ENCODE assay signal across 9 mouse cellular contexts in the genomic region with DNA sequence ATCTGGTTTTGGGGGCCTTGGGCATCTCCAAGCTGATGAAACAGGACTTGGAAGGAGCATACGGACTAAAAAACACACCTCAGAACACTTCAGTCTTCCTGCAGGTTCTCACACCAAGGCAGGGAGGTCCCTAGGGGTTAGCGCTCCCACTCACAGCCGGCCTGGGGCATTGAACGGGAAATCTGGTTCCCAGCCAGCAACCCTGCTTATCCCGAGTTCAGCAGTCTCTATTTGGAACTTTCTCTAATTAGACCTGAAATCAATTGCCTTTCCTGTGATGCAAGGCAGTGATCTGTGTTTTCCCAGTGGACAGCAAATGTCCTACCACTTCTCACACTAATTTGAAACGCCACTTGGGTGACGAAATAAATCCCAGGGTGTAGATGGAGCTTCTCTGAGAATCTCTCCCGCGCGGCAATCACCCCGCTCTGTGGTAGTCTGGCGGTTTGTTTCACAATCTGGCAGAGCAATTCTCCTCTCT. TPM values are rescaled to one million over a fixed set of nuclear protein-coding genes. Genes with fewer than 3 reads are reported as not detected.
DNase-seq lines count a peak whose midpoint lies in the region; ATAC-seq and TF ChIP-seq lines count a peak whose summit lies in the region.
"Had no signal": no experiment of that assay in that cellular context is flagged by ENCODE, and none has a peak within 500 bp of the region (broad histone marks: within the 10 kb centered on the region; RNA-seq: fewer than 3 reads in every experiment).

No protein-coding gene starts in this region.

- H3K9me3 ChIP-seq in hindbrain, embryonic 15.5 days, result no peaks in the 10 kb centered on the region
- H3K9me3 ChIP-seq in hindbrain, embryonic 13.5 days, result no peaks in the 10 kb centered on the region
- peaks cover 5% of the 10 kb centered on the region; the same call in 1 of the 2 replicates for H3K9me3 ChIP-seq in E14TG2a.4 (ENCODE audit: low read length)
- H3K9me3 ChIP-seq in heart, embryonic 15.5 days (replicated peaks), result no peaks in the 10 kb centered on the region

- peaks cover 16% of the 10 kb centered on the region; the same call in 1 of the 2 replicates for H3K4me1 ChIP-seq in hindbrain, embryonic 15.5 days (replicated peaks)
- peaks cover 23% of the 10 kb centered on the region for H3K4me1 ChIP-seq in hindbrain, embryonic 13.5 days (replicated peaks)
- peaks cover 52% of the 10 kb centered on the region for H3K4me1 ChIP-seq in E14TG2a.4 (replicated peaks; ENCODE audit: low read depth, low read length)
- peaks cover 39% of the 10 kb centered on the region for H3K4me1 ChIP-seq in heart, embryonic 15.5 days (replicated peaks)

- H3K4me2 ChIP-seq in hindbrain, embryonic 15.5 days, result 0 out of 2 replicates have a peak overlapping the region, but pooled peaks have one; percentile 13
- no peak overlapping the region for H3K4me2 ChIP-seq in hindbrain, embryonic 13.5 days
- H3K4me2 ChIP-seq in heart, embryonic 15.5 days, result peak overlapping the region; percentile 16; the same call in 1 of the 2 replicates
- H3K4me2 ChIP-seq: lung, embryonic 14.5 days had no signal

- H3K4me3 ChIP-seq in hindbrain, embryonic 15.5 days, result no peak overlapping the region
- no peak overlapping the region for H3K4me3 ChIP-seq in hindbrain, embryonic 13.5 days
- 0 out of 2 replicates have a peak overlapping the region, but pooled peaks have one; percentile 14 for H3K4me3 ChIP-seq in E14TG2a.4 (replicated peaks; ENCODE audit: low read length)
- H3K4me3 ChIP-seq in heart, embryonic 15.5 days, result no peak overlapping the region

- 45% methylated on average over 12 of the region's 12 CpGs for WGBS in hindbrain, embryonic 15.5 days
- WGBS in hindbrain, embryonic 13.5 days, result 56% methylated on average over 12 of the region's 12 CpGs
- WGBS in heart, embryonic 15.5 days, result 49% methylated on average over 12 of the region's 12 CpGs

- peak; percentile 67 for DNase-seq in cerebellum, adult 9-10 months
- DNase-seq in right cerebral cortex, adult 18-20 months, result no peak
- DNase-seq in layer of hippocampus, adult 9-11 months, result no peak
- no peak for DNase-seq in B cell, adult 2 months

- no peaks in the 10 kb centered on the region for H3K36me3 ChIP-seq in hindbrain, embryonic 15.5 days
- H3K36me3 ChIP-seq in hindbrain, embryonic 13.5 days, result no peaks in the 10 kb centered on the region
- H3K36me3 ChIP-seq in E14TG2a.4 (ENCODE audit: insufficient read depth, low read length), result no peaks in the 10 kb centered on the region
- no peaks in the 10 kb centered on the region for H3K36me3 ChIP-seq in heart, embryonic 15.5 days

- H3K27me3 ChIP-seq in hindbrain, embryonic 15.5 days, result no peaks in the 10 kb centered on the region
- H3K27me3 ChIP-seq in hindbrain, embryonic 13.5 days, result no peaks in the 10 kb centered on the region
- 0 out of 2 replicates have a peak, but pooled peaks cover 3% of the 10 kb centered on the region for H3K27me3 ChIP-seq in E14TG2a.4 (ENCODE audit: insufficient read depth, low read length)
- H3K27me3 ChIP-seq in heart, embryonic 15.5 days, result no peaks in the 10 kb centered on the region

- H3K9ac ChIP-seq in hindbrain, embryonic 15.5 days, result no peak overlapping the region
- no peak overlapping the region for H3K9ac ChIP-seq in hindbrain, embryonic 13.5 days
- H3K9ac ChIP-seq in heart, embryonic 15.5 days, result no peak overlapping the region
- H3K9ac ChIP-seq: lung, embryonic 14.5 days had no signal

- no peak for TF ChIP-seq CTCF in E14TG2a.4 (conservative IDR thresholded peaks at IDR 0.05; ENCODE audit: low read length)

- ATAC-seq in hindbrain, embryonic 15.5 days (ENCODE audit: low FRiP score, low read depth), result 0 out of 2 replicates have a peak, but pooled peaks have one; percentile 42
- ATAC-seq in hindbrain, embryonic 13.5 days (ENCODE audit: low FRiP score), result no peak
- no peak for ATAC-seq in heart, embryonic 15.5 days (replicated peaks; ENCODE audit: insufficient number of reproducible peaks, insufficient read depth, low FRiP score, low read depth)

- no peak overlapping the region for H3K27ac ChIP-seq in hindbrain, embryonic 15.5 days (replicated peaks)
- H3K27ac ChIP-seq in hindbrain, embryonic 13.5 days, result no peak overlapping the region
- H3K27ac ChIP-seq in heart, embryonic 15.5 days, result peak overlapping the region; percentile 88; the same call in 1 of the 2 replicates

RNA-seq across cellular contexts. Expression of a gene that starts 31.0 kb away (rescaled TPM):
- polyA plus RNA-seq in hindbrain, embryonic 15.5 days (2015; fragmentation: Nextera tagmentation; extraction: Ambion mirVana), result 41.5 and 42.6 TPM in 2 replicates
- polyA plus RNA-seq in hindbrain, embryonic 13.5 days (2015; fragmentation: Nextera tagmentation; extraction: Ambion mirVana), result 47.3 and 52.6 TPM in 2 replicates
- 22.9 and 24.8 TPM in 2 replicates for polyA plus RNA-seq in heart, embryonic 15.5 days (2015; fragmentation: Nextera tagmentation; extraction: Ambion mirVana)
